Mouse (Mus musculus) brain, embryonic 14.5 days (tissue): ENCODE measurements around the gene Pgm1.

Experiments used
- CTCF ChIP-seq: fragments of 200-500 bp; IDR thresholded peaks from 2 replicates; pipeline ENCODE4 v1.5.1; 2012; ENCODE audit warnings: inconsistent platforms, mild to moderate bottlenecking, moderate library complexity, borderline replicate concordance; ENCODE audit not compliant: insufficient read depth, insufficient read length; ENCODE audit errors: extremely low read depth
- POLR2A ChIP-seq: fragments of 200-500 bp; IDR thresholded peaks from 2 replicates; pipeline ENCODE4 v1.6.1; 2012; ENCODE audit warnings: mild to moderate bottlenecking, inconsistent platforms, borderline replicate concordance; ENCODE audit not compliant: poor library complexity, insufficient read depth, insufficient read length, severe bottlenecking; ENCODE audit errors: extremely low read depth

DNA sequence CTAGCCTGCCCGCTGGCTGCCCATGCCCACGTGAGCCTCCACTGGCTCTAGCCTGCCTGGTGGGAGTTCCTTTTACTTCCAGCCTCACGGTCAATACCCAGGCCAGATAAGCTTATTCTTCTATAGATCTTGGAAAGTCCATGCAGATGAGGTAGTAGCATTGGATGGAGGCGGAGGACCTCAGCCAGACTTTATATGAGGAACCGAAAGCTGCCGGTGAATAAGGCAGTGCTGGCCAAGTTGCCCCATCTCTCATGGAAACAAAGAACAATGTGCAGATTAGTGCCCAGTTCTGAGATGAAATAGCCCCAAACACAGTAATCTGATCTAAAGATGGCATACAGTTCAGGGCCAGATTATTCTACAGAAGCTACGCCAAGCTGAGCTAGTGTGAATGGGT, 103.4 kb downstream of the Pgm1 start:
- TF ChIP-seq POLR2A (no peak), CTCF (no peak)
